Mouse (Mus musculus): ENCODE data around the gene Klk7. TPM values are rescaled to one million over a fixed set of nuclear protein-coding genes. Genes with fewer than 3 reads are reported as not detected.
A peak's percentile ranks its signal among the peaks of the same experiment; 100 is the strongest.

Gene Klk7
- polyA plus RNA-seq, 1 experiment from 2014 or later, result not detected

- H3K4me2 ChIP-seq (replicated peaks), result no peak overlapping the region
- WGBS, result 79% methylated on average over 3 of the region's 3 CpGs
These were observed 44.6 kb downstream of the Klk7 start for GRCm38 (mm10) chr7:43855709-43856108.

GRCm38 (mm10) chr7:43856307-43856706 is 45.2 kb downstream of the Klk7 start:
- no peak overlapping the region for H3K27ac ChIP-seq
- H3K36me3 ChIP-seq, result no peaks in the 10 kb centered on the region
- H3K4me2 ChIP-seq (replicated peaks), result no peak overlapping the region
- no peaks in the 10 kb centered on the region for H3K27me3 ChIP-seq (replicated peaks)
- H3K9me3 ChIP-seq, result no peaks in the 10 kb centered on the region
- no peaks in the 10 kb centered on the region for H3K4me1 ChIP-seq
- WGBS, result 86% methylated on average over 7 of the region's 7 CpGs
- H3K9ac ChIP-seq, result no peak overlapping the region
- ATAC-seq (ENCODE audit: low FRiP score, low read depth), result no peak
- H3K4me3 ChIP-seq, result no peak overlapping the region

More at GRCm38 (mm10) chr7:43855709-43856108, 44.6 kb downstream of the Klk7 start:
- Histone ChIP-seq H3K9ac (no peak overlapping the region), H3K4me3 (no peak overlapping the region), H3K27ac (no peak overlapping the region), H3K4me1 (no peaks in the 10 kb centered on the region), H3K36me3 (no peaks in the 10 kb centered on the region), H3K27me3 (replicated peaks) (no peaks in the 10 kb centered on the region), H3K9me3 (no peaks in the 10 kb centered on the region)
- ATAC-seq (ENCODE audit: low FRiP score, low read depth), result no peak

- no peak overlapping the region for H3K4me3 ChIP-seq
- H3K4me1 ChIP-seq, result no peaks in the 10 kb centered on the region
- 92% methylated on average over 12 of the region's 12 CpGs for WGBS
- no peak for ATAC-seq (ENCODE audit: low FRiP score, low read depth)
- no peak overlapping the region for H3K27ac ChIP-seq
- H3K27me3 ChIP-seq (replicated peaks), result no peaks in the 10 kb centered on the region
- H3K9ac ChIP-seq, result no peak overlapping the region
- no peaks in the 10 kb centered on the region for H3K9me3 ChIP-seq
- H3K36me3 ChIP-seq, result no peaks in the 10 kb centered on the region
- H3K4me2 ChIP-seq (replicated peaks), result no peak overlapping the region
These were observed 46.4 kb downstream of the Klk7 start for GRCm38 (mm10) chr7:43857501-43857900.

GRCm38 (mm10) chr7:43860411-43860810 is 49.3 kb downstream of the Klk7 start:
- Histone ChIP-seq H3K36me3 (no peaks in the 10 kb centered on the region), H3K27me3 (replicated peaks) (no peaks in the 10 kb centered on the region), H3K4me2 (replicated peaks) (no peak overlapping the region), H3K4me3 (no peak overlapping the region), H3K27ac (no peak overlapping the region), H3K4me1 (no peaks in the 10 kb centered on the region), H3K9ac (no peak overlapping the region), H3K9me3 (no peaks in the 10 kb centered on the region)
- 0 out of 2 replicates have a peak, but pooled peaks have one; percentile 17 for ATAC-seq (ENCODE audit: low FRiP score, low read depth)
- 50% methylated on average over 8 of the region's 8 CpGs for WGBS

Other genes starting within 250 kb of the Klk7 start
- 8.7 and 10.5 TPM in 2 replicates for gene Zfp658, start 249.0 kb upstream of the Klk7 start, polyA plus RNA-seq (2016; fragmentation: Nextera tagmentation; extraction: Ambion mirVana)
- 14.5 and 15.0 TPM in 2 replicates for gene Zfp719, start 231.7 kb upstream of the Klk7 start, polyA plus RNA-seq (2016; fragmentation: Nextera tagmentation; extraction: Ambion mirVana)
- gene Zfp819, start 204.1 kb upstream of the Klk7 start, polyA plus RNA-seq (2016; fragmentation: Nextera tagmentation; extraction: Ambion mirVana), result 0.24 and 0.31 TPM in 2 replicates
- not detected in 2 replicates for gene Ceacam18, start 176.6 kb upstream of the Klk7 start, polyA plus RNA-seq (2016; fragmentation: Nextera tagmentation; extraction: Ambion mirVana)
- 0.18 and 0.30 TPM in 2 replicates for gene Siglece, start 151.1 kb upstream of the Klk7 start, polyA plus RNA-seq (2016; fragmentation: Nextera tagmentation; extraction: Ambion mirVana)
- gene Ctu1, start 139.3 kb upstream of the Klk7 start, polyA plus RNA-seq (2016; fragmentation: Nextera tagmentation; extraction: Ambion mirVana), result 19.6 and 19.9 TPM in 2 replicates
- not detected in 2 replicates for gene Klk14, start 120.9 kb upstream of the Klk7 start, polyA plus RNA-seq (2016; fragmentation: Nextera tagmentation; extraction: Ambion mirVana)
- 0.10 TPM in 1 of 2 replicates, not detected in the other for gene Klk13, start 98.7 kb upstream of the Klk7 start, polyA plus RNA-seq (2016; fragmentation: Nextera tagmentation; extraction: Ambion mirVana)
- not detected in 2 replicates for gene Klk12, start 42.4 kb upstream of the Klk7 start, polyA plus RNA-seq (2016; fragmentation: Nextera tagmentation; extraction: Ambion mirVana)
- gene Klk11, start 36.7 kb upstream of the Klk7 start, polyA plus RNA-seq (2016; fragmentation: Nextera tagmentation; extraction: Ambion mirVana), result not detected in 2 replicates
- 0.24 TPM in 1 of 2 replicates, not detected in the other for gene Klk10, start 30.3 kb upstream of the Klk7 start, polyA plus RNA-seq (2016; fragmentation: Nextera tagmentation; extraction: Ambion mirVana)
- gene Klk9, start 19.4 kb upstream of the Klk7 start, polyA plus RNA-seq (2016; fragmentation: Nextera tagmentation; extraction: Ambion mirVana), result not detected in 2 replicates
- 5.0 and 7.3 TPM in 2 replicates for gene Klk8, start 13.7 kb upstream of the Klk7 start, polyA plus RNA-seq (2016; fragmentation: Nextera tagmentation; extraction: Ambion mirVana)
- not detected in 2 replicates for gene Klk6, start 13.2 kb downstream of the Klk7 start, polyA plus RNA-seq (2016; fragmentation: Nextera tagmentation; extraction: Ambion mirVana)
- not detected in 2 replicates for gene Klk5, start 30.7 kb downstream of the Klk7 start, polyA plus RNA-seq (2016; fragmentation: Nextera tagmentation; extraction: Ambion mirVana)
- 0.15 and 0.20 TPM in 2 replicates for gene Klk4, start 69.9 kb downstream of the Klk7 start, polyA plus RNA-seq (2016; fragmentation: Nextera tagmentation; extraction: Ambion mirVana)
- not detected in 2 replicates for gene Klk15, start 122.4 kb downstream of the Klk7 start, polyA plus RNA-seq (2016; fragmentation: Nextera tagmentation; extraction: Ambion mirVana)
- gene Klk1b8, start 139.4 kb downstream of the Klk7 start, polyA plus RNA-seq (2016; fragmentation: Nextera tagmentation; extraction: Ambion mirVana), result not detected in 2 replicates
- not detected in 2 replicates for gene Klk1b1, start 155.5 kb downstream of the Klk7 start, polyA plus RNA-seq (2016; fragmentation: Nextera tagmentation; extraction: Ambion mirVana)
- gene Klk1b9, start 164.8 kb downstream of the Klk7 start, polyA plus RNA-seq (2016; fragmentation: Nextera tagmentation; extraction: Ambion mirVana), result not detected in 2 replicates
- gene Klk1b11, start 184.6 kb downstream of the Klk7 start, polyA plus RNA-seq (2016; fragmentation: Nextera tagmentation; extraction: Ambion mirVana), result not detected in 2 replicates
- gene Klk1b26, start 200.9 kb downstream of the Klk7 start, polyA plus RNA-seq (2016; fragmentation: Nextera tagmentation; extraction: Ambion mirVana), result not detected in 2 replicates
- gene Klk1b27, start 241.0 kb downstream of the Klk7 start, polyA plus RNA-seq (2016; fragmentation: Nextera tagmentation; extraction: Ambion mirVana), result not detected in 2 replicates

All from neural tube, embryonic 12.5 days (tissue).